Mouse (Mus musculus) forebrain, postnatal 0 days (tissue): ENCODE results near the gene Nrp1. TPM values are rescaled to one million over a fixed set of nuclear protein-coding genes. Genes with fewer than 3 reads are reported as not detected.

Experiments used
- ATAC-seq: fragments of 200-750 bp; cut with Nextera tagmentation; 2 replicates; pipeline ENCODE4 v1.8.0; 2017; ENCODE audit warnings: mild to moderate bottlenecking, moderate library complexity
- DNase-seq: peaks from one replicate; pipeline ENCODE4 v3.0.0-alpha.2; 2015
- H3K27ac ChIP-seq: fragments of 300-500 bp; sonication (generic); 2 replicates; pipeline ENCODE4 v1.5.1; 2014; ENCODE audit warnings: low read depth, mild to moderate bottlenecking, antibody characterized with exemption, low read length, moderate library complexity, mixed read lengths
- H3K27me3 ChIP-seq: fragments of 300-500 bp; sonication (generic); 2 replicates; pipeline ENCODE4 v1.6.1; 2014; ENCODE audit warnings: mild to moderate bottlenecking, low read length, mixed read lengths; ENCODE audit not compliant: insufficient read depth
- H3K36me3 ChIP-seq: fragments of 300-500 bp; sonication (generic); 2 replicates; pipeline ENCODE4 v1.6.1; 2014; ENCODE audit warnings: mild to moderate bottlenecking, moderate library complexity; ENCODE audit not compliant: insufficient read depth
- H3K4me1 ChIP-seq: fragments of 300-500 bp; sonication (generic); 2 replicates; pipeline ENCODE4 v1.6.1; 2014; ENCODE audit warnings: antibody characterized with exemption; ENCODE audit not compliant: insufficient read depth
- H3K4me2 ChIP-seq: fragments of 300-500 bp; sonication (generic); 2 replicates; pipeline ENCODE4 v1.6.1; 2014; ENCODE audit warnings: low read depth, mild to moderate bottlenecking, moderate library complexity
- H3K4me3 ChIP-seq: fragments of 300-500 bp; sonication (generic); 2 replicates; pipeline ENCODE4 v1.5.1; 2014; ENCODE audit warnings: low read depth, low read length, mixed read lengths
- H3K9ac ChIP-seq: fragments of 300-500 bp; sonication (generic); 2 replicates; pipeline ENCODE4 v1.6.1; 2014; ENCODE audit warnings: mild to moderate bottlenecking
- H3K9me3 ChIP-seq: fragments of 300-500 bp; sonication (generic); 2 replicates; pipeline ENCODE4 v1.6.1; 2016; ENCODE audit warnings: low read length
- CTCF ChIP-seq: sonication (generic); IDR thresholded peaks from 2 replicates; pipeline ENCODE4 v1.5.1; 2016; ENCODE audit warnings: antibody characterized with exemption, control low read depth, low read depth
- WGBS: fragments of 180-500 bp; shearing (Covaris S2); extraction: QIAGEN DNeasy Blood & Tissue Kit; methylation state at CpG from one replicate; pipeline ENCODE4 v1.1.7; 2014; 5-methylcytosine and 5-hydroxymethylcytosine counted together
- polyA plus RNA-seq: library from polyadenylated mRNA; unstranded; fragments of >200 nt; fragmentation: Nextera tagmentation; extraction: Ambion mirVana; gene quantifications from 2 replicates; pipeline ENCODE4 v1.2.1, GENCODE M21; 2015
- total RNA-seq: library from RNA; depleted of rRNA; stranded (reverse); fragments of >200 nt; gene quantifications from 2 replicates; pipeline ENCODE4 v1.2.3, GENCODE M21; 2014

The Nrp1 gene
- total and polyA plus RNA-seq, 2 experiments from 2014 or later, result 87.1 to 93.3 TPM

GRCm38 (mm10) chr8:128350405-128350804 is 8.0 kb upstream of the Nrp1 start:
- H3K27ac ChIP-seq, result no peak overlapping the region
- DNase-seq (no peak), ATAC-seq (no peak)
- no peak overlapping the region for H3K4me2 ChIP-seq
- H3K9me3 ChIP-seq, result no peaks in the 10 kb centered on the region
- TF ChIP-seq CTCF, result no peak
- no peaks in the 10 kb centered on the region for H3K4me1 ChIP-seq
- no peaks in the 10 kb centered on the region for H3K36me3 ChIP-seq
- H3K4me3 ChIP-seq, result no peak overlapping the region
- no peak overlapping the region for H3K9ac ChIP-seq
- no peaks in the 10 kb centered on the region for H3K27me3 ChIP-seq

DNA sequence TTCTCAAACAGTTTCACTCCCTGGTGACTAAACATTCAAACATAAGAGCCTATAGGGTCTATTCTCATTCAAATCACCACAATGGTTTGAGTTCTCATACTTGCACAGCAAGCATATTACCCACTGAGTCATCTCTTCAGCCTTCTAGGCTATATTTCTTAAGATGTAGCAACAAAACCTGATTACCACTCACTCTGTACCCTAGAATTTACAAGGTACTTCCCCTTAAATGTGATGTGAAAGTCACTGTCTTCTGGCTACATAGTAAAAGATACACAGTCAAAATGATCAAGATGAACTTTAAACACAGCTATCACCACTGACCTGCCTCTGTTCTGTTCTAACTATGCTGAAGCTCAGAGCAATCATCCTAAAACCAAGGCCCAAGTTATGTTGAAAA is 7.2 kb upstream of the Nrp1 start:
- ATAC-seq, result no peak
- DNase-seq, result no peak
- H3K4me3 ChIP-seq, result no peak overlapping the region
- H3K36me3 ChIP-seq, result no peaks in the 10 kb centered on the region
- no peaks in the 10 kb centered on the region for H3K27me3 ChIP-seq
- no peak overlapping the region for H3K9ac ChIP-seq
- no peaks in the 10 kb centered on the region for H3K9me3 ChIP-seq
- no peak for TF ChIP-seq CTCF
- no peak overlapping the region for H3K4me2 ChIP-seq
- H3K27ac ChIP-seq, result no peak overlapping the region
- 0 out of 2 replicates have a peak, but pooled peaks cover 4% of the 10 kb centered on the region for H3K4me1 ChIP-seq

- H3K4me2 ChIP-seq, result no peak overlapping the region
- 91% methylated on average over 2 of the region's 2 CpGs for WGBS
- H3K4me1 ChIP-seq, result 0 out of 2 replicates have a peak, but pooled peaks cover 10% of the 10 kb centered on the region
- DNase-seq (no peak), ATAC-seq (no peak)
- H3K27me3 ChIP-seq, result no peaks in the 10 kb centered on the region
- no peaks in the 10 kb centered on the region for H3K36me3 ChIP-seq
- no peak overlapping the region for H3K27ac ChIP-seq
- no peaks in the 10 kb centered on the region for H3K9me3 ChIP-seq
- H3K9ac ChIP-seq, result no peak overlapping the region
- no peak for TF ChIP-seq CTCF
- no peak overlapping the region for H3K4me3 ChIP-seq
These were observed 5.6 kb upstream of the Nrp1 start for GRCm38 (mm10) chr8:128352821-128353220.

- Histone ChIP-seq H3K27me3 (no peaks in the 10 kb centered on the region), H3K27ac (no peak overlapping the region), H3K9ac (no peak overlapping the region), H3K9me3 (no peaks in the 10 kb centered on the region), H3K4me2 (no peak overlapping the region), H3K4me3 (no peak overlapping the region), H3K4me1 (0 out of 2 replicates have a peak, but pooled peaks cover 10% of the 10 kb centered on the region), H3K36me3 (no peaks in the 10 kb centered on the region)
- TF ChIP-seq CTCF, result no peak
- no peak for DNase-seq
- 18% methylated on average over 1 of the region's 1 CpGs for WGBS
- ATAC-seq, result no peak
These were observed 4.4 kb upstream of the Nrp1 start for GRCm38 (mm10) chr8:128353999-128354398.

DNA sequence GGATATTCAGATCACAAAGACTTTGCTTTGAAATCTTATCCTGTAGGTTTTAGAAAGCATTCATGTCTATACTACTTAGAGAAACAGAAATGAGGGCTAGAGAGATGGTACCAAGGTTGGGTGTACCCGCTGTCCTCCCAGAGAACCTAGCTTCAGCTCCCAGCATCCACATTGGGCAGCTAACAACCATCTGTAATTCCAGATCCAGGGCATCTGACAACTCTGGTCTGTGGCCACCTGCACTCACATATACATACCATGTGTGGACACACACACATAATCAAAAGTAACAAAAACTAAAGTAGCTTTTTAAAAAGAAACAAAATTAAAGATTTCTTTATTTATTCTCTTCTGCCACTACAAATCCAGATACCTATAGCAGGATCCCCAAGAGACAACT is 3.3 kb upstream of the Nrp1 start:
- Histone ChIP-seq H3K27me3 (no peaks in the 10 kb centered on the region), H3K9me3 (no peaks in the 10 kb centered on the region), H3K4me2 (no peak overlapping the region), H3K36me3 (no peaks in the 10 kb centered on the region), H3K4me3 (no peak overlapping the region), H3K4me1 (0 out of 2 replicates have a peak, but pooled peaks cover 10% of the 10 kb centered on the region), H3K9ac (no peak overlapping the region), H3K27ac (no peak overlapping the region)
- no peak for TF ChIP-seq CTCF
- no peak for DNase-seq
- 95% methylated on average over 1 of the region's 1 CpGs for WGBS
- no peak for ATAC-seq

- peak overlapping the region; percentile 99; the same call in 1 of the 2 replicates for H3K4me2 ChIP-seq
- H3K4me1 ChIP-seq, result 0 out of 2 replicates have a peak, but pooled peaks cover 10% of the 10 kb centered on the region
- H3K27ac ChIP-seq, result no peak overlapping the region
- no peaks in the 10 kb centered on the region for H3K36me3 ChIP-seq
- WGBS, result 68% methylated on average over 5 of the region's 5 CpGs
- no peak for ATAC-seq
- no peak overlapping the region for H3K9ac ChIP-seq
- TF ChIP-seq CTCF, result no peak
- peak; percentile 20 for DNase-seq
- no peak overlapping the region for H3K4me3 ChIP-seq
- no peaks in the 10 kb centered on the region for H3K9me3 ChIP-seq
- H3K27me3 ChIP-seq, result no peaks in the 10 kb centered on the region
These were observed 2.2 kb upstream of the Nrp1 start for GRCm38 (mm10) chr8:128356170-128356569.

GRCm38 (mm10) chr8:128356796-128357539 is 1.4 kb upstream of the Nrp1 start:
- Histone ChIP-seq H3K9me3 (no peaks in the 10 kb centered on the region), H3K4me2 (peak overlapping the region; percentile 99), H3K4me3 (peak overlapping the region; percentile 62), H3K9ac (peak overlapping the region; percentile 66), H3K4me1 (0 out of 2 replicates have a peak, but pooled peaks cover 10% of the 10 kb centered on the region), H3K27me3 (no peaks in the 10 kb centered on the region), H3K27ac (peak overlapping the region; percentile 95), H3K36me3 (no peaks in the 10 kb centered on the region)
- WGBS, result 2% methylated on average over 44 of the region's 49 CpGs
- DNase-seq (peak; percentile 68), ATAC-seq (peak; percentile 62)
- peak; percentile 48 for TF ChIP-seq CTCF
